Mouse (Mus musculus) gastrocnemius, adult 2 months (tissue): ENCODE measurements around the gene 5330417H12Rik. TPM values are rescaled to one million over a fixed set of nuclear protein-coding genes. Genes with fewer than 3 reads are reported as not detected.

Source experiments
- DNase-seq: peaks from one replicate; pipeline ENCODE4 v3.0.0; 2022
- H3K27ac ChIP-seq: fragments of 200-600 bp; 2 replicates; pipeline ENCODE4 v1.8.1; 2022; ENCODE audit warnings: mild to moderate bottlenecking
- H3K4me3 ChIP-seq: fragments of 200-600 bp; 2 replicates; pipeline ENCODE4 v1.8.1; 2022; ENCODE audit warnings: mild to moderate bottlenecking, moderate library complexity
- CTCF ChIP-seq: fragments of 200-600 bp; IDR thresholded peaks from 2 replicates; pipeline ENCODE4 v1.8.1; 2022; ENCODE audit warnings: antibody characterized with exemption, mild to moderate bottlenecking, moderate library complexity
- intact Hi-C: fragments of 180-260 bp; cut with DNase I; formaldehyde crosslinking; loops from one replicate; pipeline ENCODE4 v1.15.1; 2025
- total RNA-seq, 2 experiments: library from RNA; stranded (reverse); gene quantifications; 2 replicates each; pipeline ENCODE4 v1.2.3; 2021

The 5330417H12Rik gene
- total RNA-seq, 2 experiments from 2014 or later: not detected

- H3K27ac ChIP-seq: no peak overlapping the region
- TF ChIP-seq CTCF: no peak
- intact Hi-C loops: no loop called here
- DNase-seq: no peak
- no peak overlapping the region for H3K4me3 ChIP-seq
Observed at GRCm38 (mm10) chr7:107651821-107652220, 26.9 kb upstream of the 5330417H12Rik start.

- no peak overlapping the region for H3K27ac ChIP-seq
- DNase-seq: no peak
- TF ChIP-seq CTCF: peak; percentile 9; the same call in 1 of the 2 replicates
- intact Hi-C loops: no loop called here
- H3K4me3 ChIP-seq: no peak overlapping the region
Observed at GRCm38 (mm10) chr7:107649990-107650389, 25.0 kb upstream of the 5330417H12Rik start.

- intact Hi-C loops: no loop called here
- Histone ChIP-seq H3K27ac (no peak overlapping the region), H3K4me3 (no peak overlapping the region)
- DNase-seq: no peak
- no peak for TF ChIP-seq CTCF
Observed at GRCm38 (mm10) chr7:107648937-107649688, 24.2 kb upstream of the 5330417H12Rik start.

GRCm38 (mm10) chr7:107644987-107645386, 20.0 kb upstream of the 5330417H12Rik start:
- TF ChIP-seq CTCF: peak; percentile 54
- intact Hi-C loops: no loop called here
- Histone ChIP-seq H3K4me3 (no peak overlapping the region), H3K27ac (no peak overlapping the region)
- DNase-seq: no peak

GRCm38 (mm10) chr7:107642586-107643275, 17.8 kb upstream of the 5330417H12Rik start:
- H3K27ac ChIP-seq: no peak overlapping the region
- H3K4me3 ChIP-seq: no peak overlapping the region
- intact Hi-C loops: no loop called here
- no peak for DNase-seq
- no peak for TF ChIP-seq CTCF

GRCm38 (mm10) chr7:107638026-107638425, 13.1 kb upstream of the 5330417H12Rik start:
- H3K27ac ChIP-seq: peak overlapping the region; percentile 78
- intact Hi-C loops: loop anchor here (5.0 kb wide), 1 partner anchor 41 kb away; the partner anchor contains the start of gene Ppfibp2
- peak; percentile 64 for DNase-seq
- TF ChIP-seq CTCF: no peak
- H3K4me3 ChIP-seq: no peak overlapping the region

- no peak overlapping the region for H3K4me3 ChIP-seq
- peak overlapping the region; percentile 78 for H3K27ac ChIP-seq
- TF ChIP-seq CTCF: no peak
- intact Hi-C loops: loop anchor here (5.0 kb wide), 1 partner anchor 40 kb away; the partner anchor contains the start of gene Ppfibp2
- no peak for DNase-seq
Observed at GRCm38 (mm10) chr7:107637398-107637797, 12.4 kb upstream of the 5330417H12Rik start.

- peak; percentile 53 for DNase-seq
- intact Hi-C loops: no loop called here
Observed at GRCm38 (mm10) chr7:107633201-107633600, 8.2 kb upstream of the 5330417H12Rik start.

GRCm38 (mm10) chr7:107628383-107628782, 3.4 kb upstream of the 5330417H12Rik start:
- DNase-seq: no peak
- intact Hi-C loops: no loop called here

More at GRCm38 (mm10) chr7:107633201-107633600, 8.2 kb upstream of the 5330417H12Rik start:
- TF ChIP-seq CTCF: no peak
- Histone ChIP-seq H3K4me3 (no peak overlapping the region), H3K27ac (no peak overlapping the region)

GRCm38 (mm10) chr7:107625781-107626180, 820 bp upstream of the 5330417H12Rik start:
- intact Hi-C loops: no loop called here
- Histone ChIP-seq H3K4me3 (no peak overlapping the region), H3K27ac (peak overlapping the region; percentile 56)
- no peak for TF ChIP-seq CTCF
- no peak for DNase-seq

More at GRCm38 (mm10) chr7:107628383-107628782, 3.4 kb upstream of the 5330417H12Rik start:
- no peak overlapping the region for H3K4me3 ChIP-seq
- H3K27ac ChIP-seq: no peak overlapping the region
- no peak for TF ChIP-seq CTCF

GRCm38 (mm10) chr7:107624432-107624831, 529 bp downstream of the 5330417H12Rik start:
- no peak for TF ChIP-seq CTCF
- Histone ChIP-seq H3K27ac (no peak overlapping the region), H3K4me3 (no peak overlapping the region)
- no peak for DNase-seq
- intact Hi-C loops: no loop called here

- intact Hi-C loops: no loop called here
- TF ChIP-seq CTCF: no peak
- H3K4me3 ChIP-seq: no peak overlapping the region
- DNase-seq: no peak
- peak overlapping the region; percentile 44; the same call in 1 of the 2 replicates for H3K27ac ChIP-seq
Observed at GRCm38 (mm10) chr7:107620137-107620536, 4.8 kb downstream of the 5330417H12Rik start.

- no peak for TF ChIP-seq CTCF
- intact Hi-C loops: no loop called here
- Histone ChIP-seq H3K27ac (peak overlapping the region; percentile 48), H3K4me3 (no peak overlapping the region)
- DNase-seq: peak; percentile 46
Observed at GRCm38 (mm10) chr7:107619225-107619624, 5.7 kb downstream of the 5330417H12Rik start.
